Mouse (Mus musculus) lung, postnatal 0 days (tissue): ENCODE measurements around the gene Hcrt. TPM values are rescaled to one million over a fixed set of nuclear protein-coding genes. Genes with fewer than 3 reads are reported as not detected.

Source experiments
- ATAC-seq: fragments of 200-750 bp; cut with Nextera tagmentation; 2 replicates; pipeline ENCODE4 v1.8.0; 2017; ENCODE audit warnings: moderate library complexity
- DNase-seq: peaks from one replicate; pipeline ENCODE4 v3.0.0-alpha.2; 2016; ENCODE audit warnings: low spot score
- H3K27ac ChIP-seq: fragments of 300-500 bp; sonication (generic); 2 replicates; pipeline ENCODE4 v1.5.1; 2014; ENCODE audit warnings: antibody characterized with exemption, mild to moderate bottlenecking, low read length, mixed read lengths
- H3K27me3 ChIP-seq: fragments of 300-500 bp; sonication (generic); replicated peaks from 2 replicates; pipeline ENCODE4 v1.6.1; 2014; ENCODE audit warnings: low read length, mixed read lengths; ENCODE audit not compliant: insufficient read depth
- H3K36me3 ChIP-seq: fragments of 300-500 bp; sonication (generic); 2 replicates; pipeline ENCODE4 v1.6.1; 2014; ENCODE audit warnings: low read length, mixed read lengths; ENCODE audit not compliant: insufficient read depth
- H3K4me1 ChIP-seq: fragments of 300-500 bp; sonication (generic); 2 replicates; pipeline ENCODE4 v1.6.1; 2014; ENCODE audit warnings: antibody characterized with exemption, low read depth, low read length, mixed read lengths; ENCODE audit not compliant: insufficient read depth
- H3K4me2 ChIP-seq: fragments of 300-500 bp; sonication (generic); replicated peaks from 2 replicates; pipeline ENCODE4 v1.6.1; 2014; ENCODE audit warnings: low read depth, mild to moderate bottlenecking, low read length, moderate library complexity, mixed read lengths
- H3K4me3 ChIP-seq: fragments of 300-500 bp; sonication (generic); 2 replicates; pipeline ENCODE4 v1.5.1; 2014; ENCODE audit warnings: low read depth, low read length
- H3K9ac ChIP-seq: fragments of 300-500 bp; sonication (generic); replicated peaks from 2 replicates; pipeline ENCODE4 v1.6.1; 2014; ENCODE audit warnings: low read depth, mild to moderate bottlenecking
- H3K9me3 ChIP-seq: fragments of 300-500 bp; sonication (generic); 2 replicates; pipeline ENCODE4 v1.6.1; 2016; ENCODE audit warnings: low read length, mixed read lengths
- CTCF ChIP-seq: IDR thresholded peaks from 2 replicates; pipeline ENCODE4 v1.5.1; 2016; ENCODE audit warnings: antibody characterized with exemption, mild to moderate bottlenecking
- EP300 ChIP-seq: IDR thresholded peaks from 2 replicates; pipeline ENCODE4 v1.6.1; 2016; ENCODE audit warnings: antibody characterized with exemption, mild to moderate bottlenecking, control low read depth
- WGBS: fragments of 180-500 bp; shearing (Covaris S2); extraction: QIAGEN DNeasy Blood & Tissue Kit; methylation state at CpG from one replicate; pipeline ENCODE4 v1.1.7; 2014; 5-methylcytosine and 5-hydroxymethylcytosine counted together
- polyA plus RNA-seq: library from polyadenylated mRNA; unstranded; fragments of >200 nt; fragmentation: Nextera tagmentation; extraction: Ambion mirVana; gene quantifications from 2 replicates; pipeline ENCODE4 v1.2.1, GENCODE M21; 2015

Gene Hcrt
- polyA plus RNA-seq, 1 experiment from 2014 or later = not detected

- H3K27me3 ChIP-seq = no peaks in the 10 kb centered on the region
- no peaks in the 10 kb centered on the region for H3K9me3 ChIP-seq
- no peak for DNase-seq
- H3K4me1 ChIP-seq = peaks cover 16% of the 10 kb centered on the region
- ATAC-seq = no peak
- H3K4me2 ChIP-seq = peak overlapping the region; percentile 73
- H3K9ac ChIP-seq = no peak overlapping the region; the same call in 1 of the 2 replicates
- no peak for TF ChIP-seq CTCF
- 85% methylated on average over 9 of the region's 9 CpGs for WGBS
- peak overlapping the region; percentile 20; the same call in 1 of the 2 replicates for H3K27ac ChIP-seq
- H3K4me3 ChIP-seq = no peak overlapping the region
- H3K36me3 ChIP-seq = no peaks in the 10 kb centered on the region
Measured at GRCm38 (mm10) chr11:100735134-100735865, 27.4 kb downstream of the Hcrt start.

GRCm38 (mm10) chr11:100730477-100731205 is 32.1 kb downstream of the Hcrt start:
- no peak overlapping the region for H3K4me2 ChIP-seq
- ATAC-seq = no peak
- no peak for DNase-seq
- H3K9me3 ChIP-seq = no peaks in the 10 kb centered on the region
- 89% methylated on average over 6 of the region's 6 CpGs for WGBS
- no peak overlapping the region for H3K4me3 ChIP-seq
- H3K4me1 ChIP-seq = peaks cover under 1% of the 10 kb centered on the region; the same call in 1 of the 2 replicates
- H3K27me3 ChIP-seq = no peaks in the 10 kb centered on the region
- TF ChIP-seq CTCF = no peak
- no peak for TF ChIP-seq EP300
- no peak overlapping the region for H3K27ac ChIP-seq
- no peak overlapping the region for H3K9ac ChIP-seq
- no peaks in the 10 kb centered on the region for H3K36me3 ChIP-seq

DNA sequence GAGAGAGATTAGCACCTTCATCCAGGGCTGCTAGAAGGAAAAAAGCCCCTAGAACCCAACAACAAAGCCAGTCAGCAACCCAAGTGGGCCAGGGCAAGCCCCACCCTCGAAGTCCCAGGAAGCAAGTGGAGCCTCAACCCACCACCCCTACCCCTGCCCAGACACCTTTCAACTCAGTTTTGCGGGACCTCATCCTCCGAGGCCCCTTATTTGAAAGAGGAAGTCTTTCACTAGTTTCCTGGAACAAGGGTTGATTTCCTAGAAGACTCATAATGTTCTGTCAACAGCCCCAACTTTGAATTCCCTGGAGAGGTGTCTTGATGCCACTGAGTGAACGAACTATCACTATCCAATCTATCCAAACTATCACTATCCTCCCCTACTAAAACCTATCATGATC is 32.8 kb downstream of the Hcrt start:
- H3K27ac ChIP-seq = no peak overlapping the region
- no peak overlapping the region for H3K4me2 ChIP-seq
- WGBS = 77% methylated on average over 4 of the region's 4 CpGs
- H3K9me3 ChIP-seq = no peaks in the 10 kb centered on the region
- TF ChIP-seq EP300 (no peak), CTCF (no peak)
- DNase-seq (no peak), ATAC-seq (no peak)
- peaks cover 5% of the 10 kb centered on the region for H3K4me1 ChIP-seq
- H3K4me3 ChIP-seq = no peak overlapping the region
- H3K27me3 ChIP-seq = no peaks in the 10 kb centered on the region
- H3K9ac ChIP-seq = no peak overlapping the region
- no peaks in the 10 kb centered on the region for H3K36me3 ChIP-seq

DNA sequence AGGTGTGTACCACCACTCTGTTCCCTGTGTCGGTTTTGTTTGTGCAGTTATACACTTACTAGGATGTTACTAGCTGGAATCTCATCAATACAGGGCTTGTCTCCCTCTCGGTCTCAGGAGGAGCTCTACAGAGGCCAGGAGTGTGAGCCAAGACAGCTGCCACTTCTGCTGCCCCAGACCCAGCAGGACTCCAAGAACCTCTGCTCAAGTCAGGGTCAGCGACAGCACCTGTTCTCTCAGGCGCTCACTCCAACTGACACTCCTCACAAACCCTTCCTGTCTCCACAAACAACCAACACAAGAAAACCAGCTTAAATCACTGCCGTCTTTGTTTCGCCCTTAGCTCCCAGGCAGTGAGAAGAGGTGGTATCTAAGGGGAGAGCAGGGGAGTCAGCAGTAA is 34.1 kb downstream of the Hcrt start:
- no peak overlapping the region for H3K27ac ChIP-seq
- TF ChIP-seq EP300 = no peak
- no peak for TF ChIP-seq CTCF
- H3K27me3 ChIP-seq = no peaks in the 10 kb centered on the region
- no peak for DNase-seq
- H3K9ac ChIP-seq = no peak overlapping the region
- no peak overlapping the region for H3K4me2 ChIP-seq
- H3K36me3 ChIP-seq = no peaks in the 10 kb centered on the region
- peaks cover 13% of the 10 kb centered on the region for H3K4me1 ChIP-seq
- no peak overlapping the region for H3K4me3 ChIP-seq
- H3K9me3 ChIP-seq = no peaks in the 10 kb centered on the region
- WGBS = 82% methylated on average over 6 of the region's 6 CpGs
- ATAC-seq = no peak

- peaks cover 17% of the 10 kb centered on the region for H3K4me1 ChIP-seq
- TF ChIP-seq CTCF (no peak), EP300 (no peak)
- WGBS = 91% methylated on average over 3 of the region's 3 CpGs
- H3K9me3 ChIP-seq = no peaks in the 10 kb centered on the region
- no peaks in the 10 kb centered on the region for H3K36me3 ChIP-seq
- DNase-seq (no peak), ATAC-seq (no peak)
- no peak overlapping the region for H3K4me3 ChIP-seq
- H3K9ac ChIP-seq = no peak overlapping the region
- no peak overlapping the region for H3K4me2 ChIP-seq
- H3K27ac ChIP-seq = no peak overlapping the region
- no peaks in the 10 kb centered on the region for H3K27me3 ChIP-seq
Measured at GRCm38 (mm10) chr11:100727201-100727600, 35.5 kb downstream of the Hcrt start.

DNA sequence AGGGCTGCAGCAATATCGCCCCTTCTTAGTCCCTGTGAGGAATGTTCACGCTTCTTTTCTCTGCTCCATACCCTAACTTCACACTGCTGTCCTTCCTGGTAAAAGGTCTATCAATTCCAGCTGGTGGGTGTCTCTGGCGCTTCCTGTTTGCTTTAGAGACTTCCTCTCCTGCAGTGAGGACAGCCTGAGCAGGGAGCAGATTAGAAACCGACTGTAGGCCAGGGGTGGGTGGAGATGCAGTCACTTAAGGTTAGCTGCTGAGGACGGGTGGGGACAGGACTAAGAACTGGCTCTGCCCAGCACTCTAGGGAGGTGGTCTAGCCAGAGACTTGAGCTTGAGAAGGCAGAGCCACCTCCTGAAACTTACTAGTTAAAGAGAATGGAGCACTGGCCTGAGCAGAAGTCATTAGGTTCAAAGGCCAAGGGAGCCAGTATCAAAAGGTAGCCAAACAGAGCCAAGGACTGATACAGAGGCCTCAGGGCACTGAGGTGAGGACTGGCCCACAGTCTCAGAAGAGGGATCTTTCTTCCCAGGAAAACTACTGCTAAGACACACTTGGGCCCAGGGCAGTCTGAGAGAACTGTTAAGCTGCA is 37.7 kb downstream of the Hcrt start:
- 16% methylated on average over 5 of the region's 5 CpGs for WGBS
- Histone ChIP-seq H3K4me1 (peaks cover 29% of the 10 kb centered on the region), H3K4me2 (no peak overlapping the region), H3K27ac (peak overlapping the region; percentile 72), H3K36me3 (no peaks in the 10 kb centered on the region), H3K9ac (0 out of 2 replicates have a peak overlapping the region, but pooled peaks have one; percentile 8), H3K4me3 (no peak overlapping the region), H3K9me3 (no peaks in the 10 kb centered on the region), H3K27me3 (no peaks in the 10 kb centered on the region)
- ATAC-seq (peak; percentile 87), DNase-seq (peak; percentile 76)
- TF ChIP-seq CTCF (no peak), EP300 (peak; percentile 73)
